Comparison of ENCODE assay signal across 8 mouse cellular contexts in the genomic region with DNA sequence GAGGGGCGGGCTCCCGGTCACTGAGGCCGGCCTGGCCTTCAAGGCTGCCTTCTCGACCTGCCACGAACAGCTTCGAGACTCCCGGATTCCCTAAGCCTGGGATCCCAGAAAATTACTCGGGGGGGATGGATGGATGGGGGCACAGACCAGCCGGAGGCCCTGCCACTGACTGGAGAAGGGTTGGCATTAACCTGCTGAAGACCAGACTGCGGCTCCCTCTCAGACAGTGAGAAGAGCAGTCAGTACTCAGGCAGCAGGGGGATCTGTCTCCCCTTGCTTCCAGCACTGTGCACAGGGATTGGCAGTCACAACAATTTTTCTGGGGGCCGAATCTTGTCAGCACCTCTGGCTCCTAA. TPM values are rescaled to one million over a fixed set of nuclear protein-coding genes. Genes with fewer than 3 reads are reported as not detected.
DNase-seq lines count a peak whose midpoint lies in the region; ATAC-seq and TF ChIP-seq lines count a peak whose summit lies in the region.

No protein-coding gene starts in this region.

- peak overlapping the region; percentile 57 for H3K4me3 ChIP-seq in heart, adult 2 months
- H3K4me3 ChIP-seq in ES-E14 (ENCODE audit: insufficient read depth in 1 of 2, low read depth in 1 of 2, low read length in 2 of 2, poor library complexity in 1 of 2, severe bottlenecking in 1 of 2): peak overlapping the region; percentile 77 to 82
- H3K4me3 ChIP-seq in forebrain, postnatal 0 days (ENCODE audit: low read depth, low read length): peak overlapping the region; percentile 75
- H3K4me3 ChIP-seq in liver, embryonic 16.5 days (ENCODE audit: low read depth, low read length): peak overlapping the region; percentile 50

- H3K27ac ChIP-seq in heart, adult 2 months: no peak overlapping the region
- no peak overlapping the region for H3K27ac ChIP-seq in ES-E14 (ENCODE audit: insufficient read depth, low read depth, low read length, poor library complexity, severe bottlenecking)
- H3K27ac ChIP-seq in forebrain, postnatal 0 days (ENCODE audit: low read depth, low read length): peak overlapping the region; percentile 86
- no peak overlapping the region for H3K27ac ChIP-seq in liver, embryonic 16.5 days (ENCODE audit: low read length)

- in situ Hi-C loops in ES-E14 (cut with MboI; ENCODE audit: low sequenced_read_pairs in 2 of 2, unreplicated experiment in 2 of 2): no loop called here

- H3K36me3 ChIP-seq in heart, adult 2 months (ENCODE audit: control insufficient read depth, insufficient read depth, low read length): no peaks in the 10 kb centered on the region
- no peaks in the 10 kb centered on the region for H3K36me3 ChIP-seq in ES-E14 (ENCODE audit: control insufficient read depth, insufficient read depth, low read length, poor library complexity, severe bottlenecking)
- peaks cover 17% of the 10 kb centered on the region; the same call in 1 of the 2 replicates for H3K36me3 ChIP-seq in forebrain, postnatal 0 days (ENCODE audit: insufficient read depth)
- no peaks in the 10 kb centered on the region for H3K36me3 ChIP-seq in liver, embryonic 16.5 days (ENCODE audit: control insufficient read depth, insufficient read depth)

- intact Hi-C loops in heart, adult 2 months (cut with DNase I): no loop called here
- intact Hi-C loops in heart, postnatal 10 days (cut with DNase I): no loop called here
- intact Hi-C loops in left cerebral cortex, postnatal 4 days (cut with DNase I): loop anchor here (10.0 kb wide), 1 partner anchor 902 kb away; no protein-coding TSS in a partner anchor

- H3K4me2 ChIP-seq in forebrain, postnatal 0 days (ENCODE audit: low read depth): peak overlapping the region; percentile 90
- peak overlapping the region; percentile 78 for H3K4me2 ChIP-seq in liver, embryonic 16.5 days (ENCODE audit: low read depth, low read length)

- TF ChIP-seq POLR2A in heart, adult 2 months (IDR thresholded peaks at IDR 0.05; ENCODE audit: insufficient read depth, low read depth, low read length): no peak

- H3K9ac ChIP-seq in heart, adult 2 months (ENCODE audit: low read depth, low read length): peak overlapping the region; percentile 69
- peak overlapping the region; percentile 81 for H3K9ac ChIP-seq in ES-E14 (ENCODE audit: insufficient read depth, low read depth, low read length, poor library complexity, severe bottlenecking)
- peak overlapping the region; percentile 85 for H3K9ac ChIP-seq in forebrain, postnatal 0 days
- no peak overlapping the region for H3K9ac ChIP-seq in liver, embryonic 16.5 days (ENCODE audit: low read depth, low read length)

- peak; percentile 72 for ATAC-seq in forebrain, postnatal 0 days
- ATAC-seq in liver, embryonic 16.5 days (ENCODE audit: low read depth): no peak
- ATAC-seq in erythroblast, adult 5-6 weeks (replicated peaks; ENCODE audit: low FRiP score, poor library complexity, severe bottlenecking): no peak

- peaks cover 2% of the 10 kb centered on the region for H3K27me3 ChIP-seq in heart, adult 2 months (ENCODE audit: control insufficient read depth, insufficient read depth, low read length)
- no peaks in the 10 kb centered on the region for H3K27me3 ChIP-seq in forebrain, postnatal 0 days (ENCODE audit: insufficient read depth, low read length)
- peaks cover 29% of the 10 kb centered on the region for H3K27me3 ChIP-seq in liver, embryonic 16.5 days (ENCODE audit: control insufficient read depth, insufficient read depth, low read depth, low read length)

- no peaks in the 10 kb centered on the region; the same call in 1 of the 2 replicates for H3K4me1 ChIP-seq in heart, adult 2 months (ENCODE audit: control insufficient read depth, insufficient read depth, low read length)
- H3K4me1 ChIP-seq in ES-E14 (ENCODE audit: control insufficient read depth in 2 of 2, insufficient read depth in 2 of 2, low read length in 2 of 2, poor library complexity in 1 of 2): no peaks in the 10 kb centered on the region; a peak in 1 of 4 replicates
- peaks cover 8% of the 10 kb centered on the region for H3K4me1 ChIP-seq in forebrain, postnatal 0 days (ENCODE audit: insufficient read depth)
- no peaks in the 10 kb centered on the region for H3K4me1 ChIP-seq in liver, embryonic 16.5 days (ENCODE audit: control insufficient read depth, low read depth, low read length)

- no peaks in the 10 kb centered on the region for H3K9me3 ChIP-seq in ES-E14 (ENCODE audit: control insufficient read depth, insufficient read depth, low read depth, low read length)
- H3K9me3 ChIP-seq in forebrain, postnatal 0 days (ENCODE audit: low read length): no peaks in the 10 kb centered on the region
- H3K9me3 ChIP-seq in liver, embryonic 16.5 days (replicated peaks; ENCODE audit: control insufficient read depth, low read length): no peaks in the 10 kb centered on the region

- no peak for TF ChIP-seq CTCF in heart, adult 2 months (IDR thresholded peaks at IDR 0.05)
- peak; percentile 32 for TF ChIP-seq CTCF in forebrain, postnatal 0 days (IDR thresholded peaks at IDR 0.05; ENCODE audit: low read depth)

- H3K79me2 ChIP-seq in heart, adult 2 months (replicated peaks; ENCODE audit: control insufficient read depth, insufficient read depth, low read length): no peaks in the 10 kb centered on the region

- 13% methylated on average over 11 of the region's 11 CpGs for WGBS in heart, adult 2 months
- 8% methylated on average over 11 of the region's 11 CpGs for WGBS in forebrain, postnatal 0 days
- 11% methylated on average over 11 of the region's 11 CpGs for WGBS in liver, embryonic 16.5 days (ENCODE audit: insufficient replicate concordance)

- DNase-seq in heart, adult 2 months: no peak
- DNase-seq in heart, postnatal 10 days: no peak
- no peak for DNase-seq in ES-E14 (ENCODE audit: low read depth, low spot score)
- peak; percentile 36 for DNase-seq in forebrain, postnatal 0 days
- DNase-seq in left cerebral cortex, postnatal 4 days: no peak
- DNase-seq in cerebellum, adult 9-10 months: no peak

- TF ChIP-seq EP300 in heart, adult 2 months (IDR thresholded peaks at IDR 0.05; ENCODE audit: insufficient read depth, low read depth, low read length): no peak

RNA-seq across cellular contexts. Expression of gene Ppp1r26, which starts 0.7 kb away (rescaled TPM):
- total RNA-seq in heart, adult 2 months (2021): 1 to 10 TPM; 3.4 to 5.0 TPM
- 3.1 and 3.5 TPM in 2 replicates for polyA plus RNA-seq in heart, adult 2 months (2012; rRNA removed)
- total RNA-seq in heart, postnatal 10 days (2021): 1 to 10 TPM; 3.1 to 5.0 TPM
- total RNA-seq in ES-E14 (2012; rRNA removed): 2.4 and 2.5 TPM in 2 replicates
- total RNA-seq in forebrain, postnatal 0 days (2014; rRNA removed): 35.6 and 60.8 TPM in 2 replicates
- polyA plus RNA-seq in forebrain, postnatal 0 days (2015; fragmentation: Nextera tagmentation; extraction: Ambion mirVana): 5.0 and 11.7 TPM in 2 replicates
- polyA plus RNA-seq in liver, embryonic 16.5 days (2015; fragmentation: Nextera tagmentation; extraction: Ambion mirVana): 0.06 and 0.14 TPM in 2 replicates
- total RNA-seq in erythroblast, adult 5-6 weeks (2015; ENCODE audit: low replicate concordance): not detected in 2 replicates
- total RNA-seq in erythroblast, adult 5-6 weeks (2017; ENCODE audit: low replicate concordance): 0.28 TPM in 1 of 2 replicates, not detected in the other
- total RNA-seq in left cerebral cortex, postnatal 4 days (2021): 10 to 100 TPM; 35.8 to 36.2 TPM

RNA-seq across cellular contexts. Expression of gene 1700007K13Rik, which starts 18.8 kb away (rescaled TPM):
- total RNA-seq in heart, adult 2 months (2021): not detected
- polyA plus RNA-seq in heart, adult 2 months (2012; rRNA removed): 0.94 TPM in 1 of 2 replicates, not detected in the other
- total RNA-seq in heart, postnatal 10 days (2021): under 1 TPM in 1 of 2 experiments, not detected in 1; 0.34 TPM
- total RNA-seq in ES-E14 (2012; rRNA removed): 12.9 and 14.2 TPM in 2 replicates
- total RNA-seq in forebrain, postnatal 0 days (2014; rRNA removed): 5.2 and 5.4 TPM in 2 replicates
- polyA plus RNA-seq in forebrain, postnatal 0 days (2015; fragmentation: Nextera tagmentation; extraction: Ambion mirVana): 5.2 and 8.5 TPM in 2 replicates
- not detected in 2 replicates for polyA plus RNA-seq in liver, embryonic 16.5 days (2015; fragmentation: Nextera tagmentation; extraction: Ambion mirVana)
- not detected in 2 replicates for total RNA-seq in erythroblast, adult 5-6 weeks (2015; ENCODE audit: low replicate concordance)
- not detected in 2 replicates for total RNA-seq in erythroblast, adult 5-6 weeks (2017; ENCODE audit: low replicate concordance)
- total RNA-seq in left cerebral cortex, postnatal 4 days (2021): 1 to 10 TPM; 2.1 to 2.6 TPM

RNA-seq across cellular contexts. Expression of gene Mrps2, which starts 20.6 kb away (rescaled TPM):
- 10 to 100 TPM; 42.1 to 43.0 TPM for total RNA-seq in heart, adult 2 months (2021)
- 47.8 and 68.2 TPM in 2 replicates for polyA plus RNA-seq in heart, adult 2 months (2012; rRNA removed)
- total RNA-seq in heart, postnatal 10 days (2021): 10 to 100 TPM; 45.1 to 48.3 TPM
- total RNA-seq in ES-E14 (2012; rRNA removed): 24.9 and 29.9 TPM in 2 replicates
- 25.4 and 33.4 TPM in 2 replicates for total RNA-seq in forebrain, postnatal 0 days (2014; rRNA removed)
- polyA plus RNA-seq in forebrain, postnatal 0 days (2015; fragmentation: Nextera tagmentation; extraction: Ambion mirVana): 39.8 and 42.6 TPM in 2 replicates
- polyA plus RNA-seq in liver, embryonic 16.5 days (2015; fragmentation: Nextera tagmentation; extraction: Ambion mirVana): 21.5 and 22.3 TPM in 2 replicates
- 8.2 and 16.9 TPM in 2 replicates for total RNA-seq in erythroblast, adult 5-6 weeks (2015; ENCODE audit: low replicate concordance)
- total RNA-seq in erythroblast, adult 5-6 weeks (2017; ENCODE audit: low replicate concordance): 3.2 and 7.5 TPM in 2 replicates
- 10 to 100 TPM; 38.5 to 39.2 TPM for total RNA-seq in left cerebral cortex, postnatal 4 days (2021)

RNA-seq across cellular contexts. Expression of gene Gbgt1, which starts 49.4 kb away (rescaled TPM):
- 1 to 10 TPM; 1.8 to 2.1 TPM for total RNA-seq in heart, adult 2 months (2021)
- polyA plus RNA-seq in heart, adult 2 months (2012; rRNA removed): 1.3 and 2.2 TPM in 2 replicates
- 1 to 10 TPM; 2.5 to 2.8 TPM for total RNA-seq in heart, postnatal 10 days (2021)
- 1.4 and 3.1 TPM in 2 replicates for total RNA-seq in ES-E14 (2012; rRNA removed)
- total RNA-seq in forebrain, postnatal 0 days (2014; rRNA removed): 1.5 and 4.9 TPM in 2 replicates
- 0.47 and 0.54 TPM in 2 replicates for polyA plus RNA-seq in forebrain, postnatal 0 days (2015; fragmentation: Nextera tagmentation; extraction: Ambion mirVana)
- polyA plus RNA-seq in liver, embryonic 16.5 days (2015; fragmentation: Nextera tagmentation; extraction: Ambion mirVana): 0.28 and 0.70 TPM in 2 replicates
- total RNA-seq in erythroblast, adult 5-6 weeks (2015; ENCODE audit: low replicate concordance): not detected in 2 replicates
- total RNA-seq in erythroblast, adult 5-6 weeks (2017; ENCODE audit: low replicate concordance): not detected in 2 replicates
- total RNA-seq in left cerebral cortex, postnatal 4 days (2021): 1 to 10 TPM; 2.5 to 2.6 TPM

RNA-seq across cellular contexts. Expression of gene Gm10134, which starts 58.6 kb away (rescaled TPM):
- total RNA-seq in heart, adult 2 months (2021): 1 to 10 TPM; 1.0 to 1.7 TPM
- polyA plus RNA-seq in heart, adult 2 months (2012; rRNA removed): 0.47 TPM in 1 of 2 replicates, not detected in the other
- total RNA-seq in heart, postnatal 10 days (2021): 1 to 10 TPM; 1.7 to 2.8 TPM
- 0.80 and 5.1 TPM in 2 replicates for total RNA-seq in ES-E14 (2012; rRNA removed)
- total RNA-seq in forebrain, postnatal 0 days (2014; rRNA removed): not detected in 2 replicates
- polyA plus RNA-seq in forebrain, postnatal 0 days (2015; fragmentation: Nextera tagmentation; extraction: Ambion mirVana): 1.8 and 2.3 TPM in 2 replicates
- 1.1 and 1.3 TPM in 2 replicates for polyA plus RNA-seq in liver, embryonic 16.5 days (2015; fragmentation: Nextera tagmentation; extraction: Ambion mirVana)
- total RNA-seq in erythroblast, adult 5-6 weeks (2015; ENCODE audit: low replicate concordance): 5.9 TPM in 1 of 2 replicates, not detected in the other
- total RNA-seq in erythroblast, adult 5-6 weeks (2017; ENCODE audit: low replicate concordance): not detected in 2 replicates
- total RNA-seq in left cerebral cortex, postnatal 4 days (2021): not detected
